9 mouse cellular contexts compared by ENCODE assay signal in the genomic region with DNA sequence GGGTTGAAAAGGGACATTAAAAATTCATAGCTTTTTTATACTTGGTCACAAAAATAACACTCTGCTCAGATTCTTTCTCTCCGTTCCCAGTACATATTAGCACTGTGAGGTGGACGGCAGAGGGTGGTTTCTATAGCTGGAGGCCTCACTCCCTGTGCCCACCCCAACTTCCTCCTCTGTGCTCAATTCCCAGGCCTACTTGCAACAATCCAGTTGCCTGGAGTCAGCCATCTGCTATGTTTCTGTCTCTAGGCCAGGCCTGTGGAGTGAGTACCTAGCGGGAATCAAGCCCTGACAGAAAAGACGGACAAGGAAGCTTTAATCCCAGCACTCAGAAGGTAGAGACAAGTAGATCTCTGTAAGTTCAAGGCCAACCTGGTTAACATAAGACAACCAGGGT. TPM values are rescaled to one million over a fixed set of nuclear protein-coding genes. Genes with fewer than 3 reads are reported as not detected.
DNase-seq lines count a peak whose midpoint lies in the region; ATAC-seq and TF ChIP-seq lines count a peak whose summit lies in the region.
"Had no signal": no experiment of that assay in that cellular context is flagged by ENCODE, and none has a peak within 500 bp of the region (broad histone marks: within the 10 kb centered on the region; RNA-seq: fewer than 3 reads in every experiment).

No protein-coding gene starts in this region.

- no peak overlapping the region for H3K4me2 ChIP-seq in limb, embryonic 11.5 days (ENCODE audit: low read depth, severe bottlenecking)

- no peaks in the 10 kb centered on the region for H3K9me3 ChIP-seq in limb, embryonic 11.5 days (ENCODE audit: control insufficient read depth, low read length)

- no peak overlapping the region for H3K9ac ChIP-seq in limb, embryonic 11.5 days (ENCODE audit: low read length)

- 47% methylated on average over 4 of the region's 4 CpGs for WGBS in kidney, adult 2 months
- 78% methylated on average over 4 of the region's 4 CpGs for WGBS in limb, embryonic 11.5 days

- peaks cover 79% of the 10 kb centered on the region for H3K4me1 ChIP-seq in kidney, adult 2 months (ENCODE audit: control insufficient read depth, insufficient read depth, low read length)
- peaks cover 34% of the 10 kb centered on the region for H3K4me1 ChIP-seq in limb, embryonic 11.5 days (ENCODE audit: control insufficient read depth, insufficient read depth, low read length)

- H3K27ac ChIP-seq in kidney, adult 2 months (ENCODE audit: insufficient read depth, low read depth, low read length), result peak overlapping the region; percentile 97
- peak overlapping the region; percentile 93; the same call in 1 of the 2 replicates for H3K27ac ChIP-seq in limb, embryonic 11.5 days (replicated peaks; ENCODE audit: low read depth, low read length)

- no peak overlapping the region for H3K4me3 ChIP-seq in kidney, adult 2 months (ENCODE audit: insufficient read depth, low read depth, low read length)
- H3K4me3 ChIP-seq in limb, embryonic 11.5 days (ENCODE audit: low read depth, low read length), result no peak overlapping the region

- TF ChIP-seq CTCF in kidney, adult 2 months (conservative IDR thresholded peaks at IDR 0.05; ENCODE audit: insufficient read depth, insufficient read length, low read depth, low read length), result no peak

- H3K36me3 ChIP-seq in kidney, adult 2 months (ENCODE audit: control insufficient read depth, insufficient read depth, low read length), result no peaks in the 10 kb centered on the region; the same call in 1 of the 2 replicates
- H3K36me3 ChIP-seq in limb, embryonic 11.5 days (ENCODE audit: control insufficient read depth, insufficient read depth, low read length), result peaks cover 5% of the 10 kb centered on the region; the same call in 1 of the 2 replicates

- peak; percentile 48 for DNase-seq in cerebellum, adult 9-10 months
- no peak for DNase-seq in cerebellum, postnatal 36 days
- DNase-seq in kidney, adult 2 months, result no peak
- no peak for DNase-seq in kidney, postnatal 36 days
- DNase-seq in brain, adult 2 months (ENCODE audit: low read depth, low spot score), result peak; percentile 90
- no peak for DNase-seq in limb, embryonic 11.5 days (ENCODE audit: low spot score)
- DNase-seq in yolk sac, embryonic 10.5 days (ENCODE audit: low spot score), result no peak
- DNase-seq in Muller cell, postnatal 12 days (ENCODE audit: inconsistent ontology term), result no peak
- DNase-seq: thymus, postnatal 25 days had no signal

- no peak for TF ChIP-seq POLR2A in kidney, adult 2 months (IDR thresholded peaks at IDR 0.05; ENCODE audit: low read depth, low read length)

- no peak for ATAC-seq in limb, embryonic 11.5 days (ENCODE audit: insufficient number of reproducible peaks, low FRiP score, low TSS enrichment, low read depth)

- no peaks in the 10 kb centered on the region for H3K27me3 ChIP-seq in kidney, adult 2 months (replicated peaks; ENCODE audit: control insufficient read depth, insufficient read depth, low read length)
- no peaks in the 10 kb centered on the region for H3K27me3 ChIP-seq in limb, embryonic 11.5 days (ENCODE audit: control insufficient read depth, insufficient read depth, low read length)

RNA-seq across cellular contexts. Expression of gene Actn4, which starts 39.5 kb away (rescaled TPM):
- 340 and 367 TPM in 2 replicates for polyA plus RNA-seq in kidney, adult 2 months (2012; rRNA removed)
- 208 and 213 TPM in 2 replicates for polyA plus RNA-seq in limb, embryonic 11.5 days (2014; fragmentation: Nextera tagmentation; extraction: Ambion mirVana)

RNA-seq across cellular contexts. Expression of gene Capn12, which starts 41.4 kb away (rescaled TPM):
- 0.11 and 0.24 TPM in 2 replicates for polyA plus RNA-seq in kidney, adult 2 months (2012; rRNA removed)
- 0.59 and 0.62 TPM in 2 replicates for polyA plus RNA-seq in limb, embryonic 11.5 days (2014; fragmentation: Nextera tagmentation; extraction: Ambion mirVana)

RNA-seq across cellular contexts. Expression of gene Lgals7, which starts 59.0 kb away (rescaled TPM):
- polyA plus RNA-seq in kidney, adult 2 months (2012; rRNA removed), result 1.1 and 1.6 TPM in 2 replicates
- polyA plus RNA-seq in limb, embryonic 11.5 days (2014; fragmentation: Nextera tagmentation; extraction: Ambion mirVana), result 1.3 and 2.6 TPM in 2 replicates

RNA-seq across cellular contexts. Expression of gene Eif3k, which starts 59.1 kb away (rescaled TPM):
- 321 and 343 TPM in 2 replicates for polyA plus RNA-seq in kidney, adult 2 months (2012; rRNA removed)
- 463 and 476 TPM in 2 replicates for polyA plus RNA-seq in limb, embryonic 11.5 days (2014; fragmentation: Nextera tagmentation; extraction: Ambion mirVana)

RNA-seq across cellular contexts. Expression of gene Map4k1, which starts 59.2 kb away (rescaled TPM):
- polyA plus RNA-seq in kidney, adult 2 months (2012; rRNA removed), result 2.3 and 6.2 TPM in 2 replicates
- 10.5 and 12.1 TPM in 2 replicates for polyA plus RNA-seq in limb, embryonic 11.5 days (2014; fragmentation: Nextera tagmentation; extraction: Ambion mirVana)

Comparison
In these comparisons a context has a peak if more than half of its experiments do, and no peak if none do; other contexts are left out.
1. DNase-seq: peak in cerebellum, adult 9-10 months (single experiment) and brain, adult 2 months (single experiment); none in cerebellum, postnatal 36 days (0 of 2), kidney, adult 2 months (single experiment), kidney, postnatal 36 days (0 of 2), limb, embryonic 11.5 days (single experiment), yolk sac, embryonic 10.5 days (single experiment) and Muller cell, postnatal 12 days (single experiment).